Mouse (Mus musculus) cortical plate, adult 2 months (tissue): Measurements from ENCODE around the gene Pttg1ip. TPM values are rescaled to one million over a fixed set of nuclear protein-coding genes. Genes with fewer than 3 reads are reported as not detected.

ENCODE experiments used
- H3K27ac ChIP-seq: fragments of 200-500 bp; 2 replicates; pipeline ENCODE4 v1.5.1; 2012; ENCODE audit warnings: low read length, control low read depth, inconsistent platforms; ENCODE audit not compliant: insufficient read depth
- H3K4me1 ChIP-seq: fragments of 200-500 bp; 2 replicates; pipeline ENCODE4 v1.6.1; 2011; ENCODE audit warnings: low read length; ENCODE audit not compliant: control insufficient read depth, insufficient read depth
- H3K4me3 ChIP-seq: fragments of 200-500 bp; 2 replicates; pipeline ENCODE4 v1.5.1; 2011; ENCODE audit warnings: mild to moderate bottlenecking, low read length, control low read depth; ENCODE audit not compliant: insufficient read depth
- CTCF ChIP-seq: fragments of 200-500 bp; IDR thresholded peaks from 2 replicates; pipeline ENCODE4 v1.5.1; 2011; ENCODE audit warnings: mild to moderate bottlenecking, control low read depth, low read length; ENCODE audit not compliant: insufficient read depth; ENCODE audit errors: extremely low read depth
- POLR2A ChIP-seq: fragments of 200-500 bp; IDR thresholded peaks from 2 replicates; pipeline ENCODE4 v1.6.1; 2011; ENCODE audit warnings: mild to moderate bottlenecking, low read length, control low read depth; ENCODE audit not compliant: insufficient read depth; ENCODE audit errors: extremely low read depth
- polyA plus RNA-seq: library from polyadenylated mRNA; depleted of rRNA; stranded (reverse); fragments of >200 nt; gene quantifications from 2 replicates; pipeline ENCODE4 v1.2.3, GENCODE M21; 2012

The Pttg1ip gene
- polyA plus RNA-seq, 1 experiment, result 111 TPM

DNA sequence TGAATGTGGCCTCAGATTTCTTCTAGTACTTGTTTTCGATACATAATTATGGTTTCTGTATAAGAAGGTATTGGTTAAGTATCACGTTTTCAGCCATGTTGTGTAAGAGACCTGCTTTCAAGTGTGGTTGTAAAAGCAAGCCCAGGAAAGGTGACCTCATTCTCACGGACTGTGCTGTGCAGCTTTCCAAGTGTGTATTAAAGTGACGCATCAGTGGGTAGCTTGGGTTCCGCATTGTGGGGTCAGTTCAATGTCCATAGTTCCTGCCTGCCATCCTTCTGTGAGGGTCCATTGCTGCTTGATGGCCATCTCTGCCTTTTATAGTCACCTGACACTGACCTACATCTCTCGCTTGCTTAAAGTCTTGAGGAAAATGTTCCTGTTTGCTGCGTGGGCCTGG, 35.4 kb downstream of the Pttg1ip start:
- TF ChIP-seq CTCF (no peak), POLR2A (no peak)
- H3K4me3 ChIP-seq, result no peak overlapping the region
- H3K4me1 ChIP-seq, result no peaks in the 10 kb centered on the region
- H3K27ac ChIP-seq, result no peak overlapping the region

DNA sequence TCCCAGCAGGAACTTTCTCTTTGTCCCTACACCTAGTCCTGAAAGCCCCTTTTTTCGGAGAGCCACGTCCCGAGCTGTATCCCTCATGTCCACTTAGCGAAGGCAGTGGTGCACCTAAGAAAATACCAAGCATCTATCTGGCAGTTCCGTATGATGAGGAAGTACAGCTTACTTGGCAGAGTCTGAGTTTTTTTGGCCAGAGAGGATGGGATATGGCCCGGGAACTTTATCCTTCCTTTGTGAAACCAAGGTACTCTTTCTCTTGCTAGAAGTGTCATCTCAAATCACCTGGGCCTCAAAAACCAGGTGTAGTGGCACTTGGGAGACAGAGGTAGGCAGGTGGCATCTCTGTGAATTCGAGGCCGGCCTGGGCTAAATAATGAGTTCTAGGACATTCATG, 40.0 kb downstream of the Pttg1ip start:
- Histone ChIP-seq H3K4me3 (peak overlapping the region; percentile 84), H3K4me1 (peaks cover 13% of the 10 kb centered on the region), H3K27ac (peak overlapping the region; percentile 80)
- TF ChIP-seq POLR2A, result no peak
- TF ChIP-seq CTCF, result no peak

DNA sequence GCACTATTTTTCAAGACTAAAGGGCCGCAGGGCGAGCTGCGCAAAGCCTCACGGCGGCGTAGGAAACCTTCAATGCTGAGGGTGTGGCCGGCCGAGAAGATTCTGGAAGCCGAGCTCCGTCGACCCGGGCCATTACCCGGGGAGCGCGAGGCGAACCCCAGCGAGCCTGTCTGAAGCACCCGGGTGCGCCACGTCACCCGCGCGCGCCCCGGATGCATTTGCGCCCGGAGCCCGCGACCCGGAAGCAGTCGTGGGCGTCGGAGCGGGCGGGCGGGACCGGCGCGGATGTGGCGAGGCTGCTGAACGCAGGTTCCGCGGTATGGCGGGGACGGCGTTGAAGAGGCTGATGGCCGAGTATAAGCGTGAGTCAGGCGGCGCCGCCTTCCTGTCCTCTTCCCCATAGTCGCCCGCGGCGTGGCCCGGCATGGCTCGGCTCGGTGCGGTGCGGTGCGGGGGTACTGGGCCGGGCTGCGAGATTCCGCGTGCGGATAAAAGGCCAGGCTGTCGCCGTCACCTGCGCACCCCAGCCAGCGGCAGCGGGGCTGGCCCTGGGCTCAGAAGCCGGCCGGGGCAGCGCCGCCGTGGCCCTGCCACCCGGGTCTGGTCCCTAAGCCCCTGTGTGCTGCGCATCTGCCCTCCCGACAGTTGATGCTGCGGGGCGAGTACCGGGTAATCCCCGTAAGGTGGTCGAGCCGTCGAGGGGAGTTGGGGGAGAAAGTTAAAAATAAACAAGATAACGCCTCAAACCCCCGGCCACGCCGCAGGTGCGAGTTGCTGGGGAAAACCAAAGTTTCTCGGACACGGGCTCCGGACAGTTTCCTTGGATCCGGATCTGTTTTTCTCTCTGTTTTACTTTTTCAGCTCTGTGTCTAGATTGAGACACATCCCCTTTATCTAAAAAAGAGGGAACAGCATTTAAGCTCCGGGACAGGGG, 40.8 kb downstream of the Pttg1ip start, which contains the start of gene Ube2g2:
Ube2g2 (plus strand) TSS at position 221 of the 934 bp plus-strand sequence.
- peak within 1 kb of the TSS; percentile 80 for H3K27ac ChIP-seq
- TF ChIP-seq POLR2A, result peak; percentile 59
- TF ChIP-seq CTCF, result no peak

DNA sequence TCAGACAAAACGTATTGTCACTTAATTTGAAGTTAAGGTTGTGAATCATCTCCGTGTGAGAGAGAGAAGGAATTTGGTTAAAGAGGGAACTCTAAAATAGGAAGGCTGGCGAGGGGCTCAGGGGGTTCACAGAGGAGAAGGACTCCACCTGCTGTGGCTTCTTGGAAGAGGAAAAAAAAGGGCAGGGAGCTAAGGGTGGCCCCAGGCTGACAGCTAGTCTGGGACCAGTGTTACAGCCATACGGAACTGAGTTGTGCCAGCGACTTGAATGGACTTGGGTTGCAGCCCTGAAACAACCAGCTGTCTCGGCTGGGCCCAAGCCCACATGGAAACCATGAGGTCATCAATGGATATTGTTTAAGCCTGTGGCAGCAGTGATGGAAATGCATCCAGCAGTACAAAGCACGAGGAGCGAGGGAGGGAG, 41.6 kb downstream of the Pttg1ip start:
- Histone ChIP-seq H3K4me1 (peaks cover 13% of the 10 kb centered on the region), H3K27ac (peak overlapping the region; percentile 51; the same call in 1 of the 2 replicates)

More for the DNA sequence above, 40.8 kb downstream of the Pttg1ip start, which contains the start of gene Ube2g2:
- peak within 1 kb of the TSS; percentile 84 for H3K4me3 ChIP-seq
- H3K4me1 ChIP-seq, result peaks cover 13% of the 10 kb centered on the region

DNA sequence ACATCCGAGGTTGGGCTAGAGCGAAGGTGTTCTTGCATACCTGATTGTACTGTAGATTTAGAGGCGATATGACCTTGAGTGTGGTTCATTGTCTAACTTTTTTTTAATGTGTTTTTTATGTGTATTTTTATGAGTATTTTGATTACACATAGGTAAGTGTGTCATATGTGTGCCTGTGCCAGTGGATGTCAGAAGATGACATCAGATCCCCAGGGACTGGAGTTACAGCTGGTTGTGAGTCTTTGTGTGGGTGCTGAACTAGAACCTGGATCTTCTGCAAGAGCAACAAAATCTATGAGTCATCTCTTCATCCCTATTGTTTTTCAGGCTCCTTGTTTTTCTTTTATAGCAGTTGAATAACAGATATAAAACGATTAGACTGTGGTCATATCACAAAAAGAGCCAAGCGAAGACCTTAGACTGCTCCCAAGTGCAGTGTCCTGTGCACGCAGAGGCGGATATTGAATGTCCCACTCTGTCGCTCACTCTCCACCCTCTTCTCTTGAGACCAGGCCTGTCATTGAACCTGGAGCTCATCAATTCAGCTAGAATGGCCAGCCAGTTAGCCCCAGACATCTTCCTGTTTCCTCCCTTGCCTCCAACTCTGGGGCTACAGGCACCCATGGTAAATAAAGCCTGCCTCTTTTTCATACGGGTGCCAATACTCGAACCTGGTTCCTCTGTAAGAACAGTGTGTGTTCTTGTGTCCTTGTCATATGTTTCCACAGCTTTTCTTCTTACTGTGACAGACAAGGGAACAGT, 42.3 kb downstream of the Pttg1ip start:
- Histone ChIP-seq H3K27ac (peak overlapping the region; percentile 32), H3K4me3 (peak overlapping the region; percentile 84; the same call in 1 of the 2 replicates), H3K4me1 (peaks cover 13% of the 10 kb centered on the region)
- no peak for TF ChIP-seq POLR2A
- no peak for TF ChIP-seq CTCF

More for the DNA sequence above, 41.6 kb downstream of the Pttg1ip start:
- no peak for TF ChIP-seq CTCF
- H3K4me3 ChIP-seq, result peak overlapping the region; percentile 84

DNA sequence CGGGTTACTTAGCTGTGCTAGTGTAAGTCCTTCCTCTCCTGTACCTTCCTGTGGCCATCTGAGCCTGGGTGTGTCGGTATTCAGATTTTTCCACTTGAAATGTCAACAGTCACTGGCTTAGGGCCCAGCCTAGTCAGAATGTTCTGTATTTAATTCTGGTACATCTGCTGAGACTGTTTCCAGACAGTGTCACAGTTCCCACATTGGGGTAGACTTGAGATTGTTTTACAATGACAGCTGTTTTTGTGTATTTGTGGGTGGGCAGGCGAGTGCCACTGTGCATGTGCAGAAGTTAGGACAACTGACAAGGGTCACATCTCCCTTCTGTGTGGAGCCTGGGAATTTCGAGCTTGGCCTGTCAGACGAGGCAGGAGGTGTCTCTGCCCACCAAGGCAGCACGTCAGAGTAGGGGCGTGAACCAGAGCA, 43.1 kb downstream of the Pttg1ip start:
- Histone ChIP-seq H3K4me1 (peaks cover 13% of the 10 kb centered on the region), H3K4me3 (0 out of 2 replicates have a peak overlapping the region, but pooled peaks have one; percentile 3), H3K27ac (peak overlapping the region; percentile 16; the same call in 1 of the 2 replicates)
- TF ChIP-seq POLR2A, result no peak
- no peak for TF ChIP-seq CTCF

DNA sequence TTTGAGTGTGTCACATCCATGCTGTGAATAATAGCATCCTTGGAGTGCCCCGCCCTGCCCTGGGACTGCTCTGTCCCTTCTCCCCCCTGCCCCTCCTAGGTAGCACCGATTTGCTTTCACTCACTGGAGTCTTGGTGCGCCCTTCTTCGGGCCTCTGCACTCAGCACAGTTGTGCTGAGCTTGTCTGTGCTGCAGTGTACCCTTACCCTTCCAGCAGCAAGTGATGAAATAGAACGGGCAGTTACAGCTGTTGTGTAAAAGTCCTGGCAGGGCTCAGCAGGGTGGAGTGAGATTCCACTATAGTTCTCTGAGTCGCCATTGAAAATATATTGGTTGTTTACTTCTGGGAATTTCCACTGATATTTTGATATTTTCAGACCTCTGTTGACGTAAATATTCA, 44.5 kb downstream of the Pttg1ip start:
- TF ChIP-seq POLR2A, result no peak
- no peak for TF ChIP-seq CTCF
- H3K27ac ChIP-seq, result no peak overlapping the region
- H3K4me1 ChIP-seq, result peaks cover 13% of the 10 kb centered on the region

DNA sequence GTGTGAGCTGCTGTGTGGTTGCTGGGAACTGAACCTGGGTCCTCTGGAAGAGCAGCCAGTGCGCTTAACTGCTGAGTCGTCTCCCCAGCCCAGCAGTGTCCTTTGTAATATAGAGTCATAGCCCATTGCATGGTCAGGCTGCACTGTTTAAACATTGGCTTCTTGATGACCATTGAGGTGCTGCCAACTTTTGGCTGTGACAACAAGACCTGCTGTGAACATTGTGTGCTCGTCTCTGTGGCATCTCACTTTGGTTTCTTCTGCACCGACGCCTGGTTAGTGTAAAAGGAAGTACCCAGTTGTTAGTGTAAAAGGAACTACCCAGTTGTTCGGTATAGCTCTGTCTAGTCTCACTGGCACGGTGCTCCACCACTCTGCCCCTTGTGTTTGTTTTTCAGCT, 45.1 kb downstream of the Pttg1ip start:
- TF ChIP-seq POLR2A (no peak), CTCF (no peak)
- Histone ChIP-seq H3K4me1 (peaks cover 13% of the 10 kb centered on the region), H3K27ac (no peak overlapping the region), H3K4me3 (no peak overlapping the region)

More for the DNA sequence above, 44.5 kb downstream of the Pttg1ip start:
- no peak overlapping the region for H3K4me3 ChIP-seq

DNA sequence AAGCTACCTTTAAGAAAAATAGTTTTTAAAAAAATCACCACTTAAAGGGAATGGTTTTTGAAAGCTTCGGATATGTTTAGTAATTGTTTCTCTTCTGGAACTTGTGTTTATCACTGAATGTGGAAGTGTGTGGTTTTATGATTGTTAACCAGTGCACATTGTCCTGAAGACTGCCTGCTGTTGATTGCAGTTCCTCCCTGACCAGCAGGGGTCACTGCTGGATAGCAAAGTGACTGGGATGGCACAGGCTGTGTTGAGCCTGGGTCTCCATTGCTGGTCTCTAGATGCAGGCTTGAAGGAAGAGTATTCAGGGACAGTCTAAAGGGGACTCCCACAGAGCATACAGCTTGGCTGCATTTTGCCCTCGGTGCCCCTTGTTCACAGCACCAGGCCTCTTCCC, 46.0 kb downstream of the Pttg1ip start:
- Histone ChIP-seq H3K4me1 (peaks cover 13% of the 10 kb centered on the region), H3K27ac (no peak overlapping the region), H3K4me3 (no peak overlapping the region)
- TF ChIP-seq CTCF (peak; percentile 100), POLR2A (no peak)

DNA sequence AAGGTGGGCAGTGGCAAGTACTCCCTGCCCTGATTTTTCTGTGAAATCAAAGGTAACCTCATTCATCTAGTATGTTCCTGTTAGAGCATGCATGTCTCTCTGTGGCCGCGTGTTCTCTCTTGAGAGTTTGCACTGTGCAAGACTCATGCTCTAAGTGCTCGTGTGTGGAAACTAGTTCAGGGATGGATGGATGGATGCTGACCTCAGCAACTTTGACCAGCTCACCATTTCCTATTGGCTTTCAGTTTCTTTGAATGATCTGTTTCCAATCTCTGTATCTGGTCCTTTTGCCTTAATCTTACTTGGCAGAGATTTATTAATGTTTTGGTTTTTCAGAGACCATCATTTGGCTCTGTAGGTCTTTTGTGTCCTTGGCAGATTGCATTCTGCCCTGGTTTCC, 47.6 kb downstream of the Pttg1ip start:
- H3K4me1 ChIP-seq, result peaks cover 9% of the 10 kb centered on the region
- H3K27ac ChIP-seq, result no peak overlapping the region
- TF ChIP-seq POLR2A, result no peak
- TF ChIP-seq CTCF, result no peak
- H3K4me3 ChIP-seq, result no peak overlapping the region
